Mouse (Mus musculus) intestine, embryonic 16.5 days (tissue): ENCODE results near the gene Trim26. TPM values are rescaled to one million over a fixed set of nuclear protein-coding genes. Genes with fewer than 3 reads are reported as not detected.

Source experiments
- ATAC-seq: fragments of 200-750 bp; cut with Nextera tagmentation; 2 replicates; pipeline ENCODE4 v1.8.0; 2017; ENCODE audit warnings: moderate TSS enrichment, moderate library complexity
- H3K27ac ChIP-seq: fragments of 300-500 bp; sonication (generic); 2 replicates; pipeline ENCODE4 v1.5.1; 2014; ENCODE audit warnings: mild to moderate bottlenecking, low read length
- H3K27me3 ChIP-seq: fragments of 300-500 bp; sonication (generic); replicated peaks from 2 replicates; pipeline ENCODE4 v1.6.1; 2014; ENCODE audit warnings: low read length, control low read depth, mixed read lengths; ENCODE audit not compliant: control insufficient read depth, insufficient read depth
- H3K36me3 ChIP-seq: fragments of 300-500 bp; sonication (generic); 2 replicates; pipeline ENCODE4 v1.6.1; 2014; ENCODE audit warnings: low read length, control low read depth; ENCODE audit not compliant: control insufficient read depth, insufficient read depth
- H3K4me1 ChIP-seq: fragments of 300-500 bp; sonication (generic); 2 replicates; pipeline ENCODE4 v1.6.1; 2014; ENCODE audit warnings: low read length, control low read depth, mixed read lengths; ENCODE audit not compliant: control insufficient read depth, insufficient read depth
- H3K4me2 ChIP-seq: fragments of 300-500 bp; sonication (generic); 2 replicates; pipeline ENCODE4 v1.6.1; 2014; ENCODE audit warnings: low read depth, low read length, control low read depth
- H3K4me3 ChIP-seq: fragments of 300-500 bp; sonication (generic); 2 replicates; pipeline ENCODE4 v1.5.1; 2014; ENCODE audit warnings: mild to moderate bottlenecking, low read length
- H3K9ac ChIP-seq: fragments of 300-500 bp; sonication (generic); 2 replicates; pipeline ENCODE4 v1.6.1; 2014; ENCODE audit warnings: low read depth, low read length
- H3K9me3 ChIP-seq: fragments of 300-500 bp; sonication (generic); 2 replicates; pipeline ENCODE4 v1.6.1; 2016; ENCODE audit warnings: low read length, control low read depth; ENCODE audit not compliant: control insufficient read depth
- WGBS: fragments of 180-500 bp; shearing (Covaris S2); extraction: QIAGEN DNeasy Blood & Tissue Kit; methylation state at CpG from one replicate; pipeline ENCODE4 v1.1.7; 2014; 5-methylcytosine and 5-hydroxymethylcytosine counted together
- polyA plus RNA-seq: library from polyadenylated mRNA; unstranded; fragments of >200 nt; fragmentation: Nextera tagmentation; extraction: Ambion mirVana; gene quantifications from 2 replicates; pipeline ENCODE4 v1.2.1, GENCODE M21; 2015

Trim26 gene
- polyA plus RNA-seq, 1 experiment from 2014 or later = 36.5 TPM

DNA sequence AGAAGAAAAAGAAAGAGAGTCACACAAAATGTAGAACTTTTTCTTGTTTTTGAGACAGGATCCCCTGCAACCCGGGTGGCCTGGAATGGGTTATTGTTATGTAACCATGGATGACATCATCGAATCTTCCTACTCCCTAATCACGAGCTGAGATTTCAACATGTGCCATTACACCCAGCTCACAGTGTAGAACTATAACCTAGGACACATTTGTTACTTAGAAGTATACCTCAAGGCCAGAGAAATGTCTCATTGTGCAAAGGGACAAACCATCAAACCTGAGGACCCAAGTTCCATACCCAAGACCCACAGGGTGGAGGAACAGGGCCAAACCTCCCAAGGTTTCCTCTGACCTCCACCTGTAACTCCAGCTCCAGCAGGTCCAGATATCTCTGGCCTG, 66.7 kb downstream of the Trim26 start:
- Histone ChIP-seq H3K4me3 (no peak overlapping the region), H3K27ac (no peak overlapping the region), H3K36me3 (no peaks in the 10 kb centered on the region), H3K4me1 (no peaks in the 10 kb centered on the region), H3K9ac (no peak overlapping the region), H3K4me2 (no peak overlapping the region), H3K27me3 (no peaks in the 10 kb centered on the region), H3K9me3 (no peaks in the 10 kb centered on the region)
- WGBS = 70% methylated on average over 3 of the region's 3 CpGs
- no peak for ATAC-seq

- no peak overlapping the region for H3K9ac ChIP-seq
- no peak for ATAC-seq
- 56% methylated on average over 1 of the region's 1 CpGs for WGBS
Observed at GRCm38 (mm10) chr17:36908235-36908634, 71.3 kb downstream of the Trim26 start.

More at GRCm38 (mm10) chr17:36908235-36908634, 71.3 kb downstream of the Trim26 start:
- no peaks in the 10 kb centered on the region for H3K4me1 ChIP-seq
- no peak overlapping the region for H3K4me2 ChIP-seq
- no peaks in the 10 kb centered on the region for H3K9me3 ChIP-seq
- no peak overlapping the region for H3K27ac ChIP-seq
- H3K4me3 ChIP-seq = no peak overlapping the region
- H3K27me3 ChIP-seq = no peaks in the 10 kb centered on the region
- no peaks in the 10 kb centered on the region for H3K36me3 ChIP-seq

Other genes with a start within 250 kb of the Trim26 start
- not detected in 2 replicates for gene H2-M9, start 194.5 kb upstream of the Trim26 start, polyA plus RNA-seq
- gene H2-M1, start 164.9 kb upstream of the Trim26 start, polyA plus RNA-seq = not detected in 2 replicates
- gene H2-M10.5, start 64.2 kb upstream of the Trim26 start, polyA plus RNA-seq = not detected in 2 replicates
- not detected in 2 replicates for gene H2-M10.6, start 25.0 kb upstream of the Trim26 start, polyA plus RNA-seq
- 8.5 and 11.6 TPM in 2 replicates for gene Trim15, start 30.1 kb downstream of the Trim26 start, polyA plus RNA-seq
- 3.3 and 5.7 TPM in 2 replicates for gene Trim10, start 32.4 kb downstream of the Trim26 start, polyA plus RNA-seq
- 2.3 and 2.6 TPM in 2 replicates for gene Trim40, start 53.0 kb downstream of the Trim26 start, polyA plus RNA-seq
- 63.1 and 69.7 TPM in 2 replicates for gene Trim31, start 61.0 kb downstream of the Trim26 start, polyA plus RNA-seq
- 1.8 and 2.4 TPM in 2 replicates for gene Rnf39, start 105.8 kb downstream of the Trim26 start, polyA plus RNA-seq
- 92.1 and 101 TPM in 2 replicates for gene Ppp1r11, start 114.6 kb downstream of the Trim26 start, polyA plus RNA-seq
- gene Znrd1, start 121.4 kb downstream of the Trim26 start, polyA plus RNA-seq = 68.5 and 72.2 TPM in 2 replicates
- 6.1 and 6.6 TPM in 2 replicates for gene Znrd1as, start 121.5 kb downstream of the Trim26 start, polyA plus RNA-seq
- not detected in 2 replicates for gene 2410137M14Rik, start 144.1 kb downstream of the Trim26 start, polyA plus RNA-seq
- gene H2-M5, start 152.4 kb downstream of the Trim26 start, polyA plus RNA-seq = 0.16 and 0.22 TPM in 2 replicates
- 41.3 and 43.2 TPM in 2 replicates for gene Zfp57, start 164.0 kb downstream of the Trim26 start, polyA plus RNA-seq
- not detected in 2 replicates for gene Mog, start 186.3 kb downstream of the Trim26 start, polyA plus RNA-seq
- gene Gabbr1, start 208.8 kb downstream of the Trim26 start, polyA plus RNA-seq = 5.4 and 6.2 TPM in 2 replicates